Mouse (Mus musculus): ENCODE data around the gene Tprgl. TPM values are rescaled to one million over a fixed set of nuclear protein-coding genes. Genes with fewer than 3 reads are reported as not detected.

Gene Tprgl
- 249 and 268 TPM in 2 replicates for polyA plus RNA-seq (2015; fragmentation: Nextera tagmentation; extraction: Ambion mirVana)

GRCm38 (mm10) chr4:154160538-154161390 is at the start of gene Tprgl:
Tprgl (minus strand) TSS chr4:154160666.
- Histone ChIP-seq H3K36me3 (ENCODE audit: insufficient read depth, low read length) (peaks cover 25% of the 10 kb centered on the region), H3K4me1 (ENCODE audit: insufficient read depth, low read depth, low read length) (peaks cover 9% of the 10 kb centered on the region; the same call in 1 of the 2 replicates), H3K27ac (ENCODE audit: low read length) (peak within 1 kb of the TSS; percentile 92), H3K4me2 (replicated peaks; ENCODE audit: low read depth, low read length) (peak within 1 kb of the TSS; percentile 81), H3K4me3 (ENCODE audit: low read depth, low read length) (peak within 1 kb of the TSS; percentile 91), H3K9ac (replicated peaks; ENCODE audit: low read depth) (peak within 1 kb of the TSS; percentile 68), H3K9me3 (ENCODE audit: low read length) (no peaks in the 10 kb centered on the region), H3K27me3 (replicated peaks; ENCODE audit: insufficient read depth, low read length) (no peaks in the 10 kb centered on the region)
- ATAC-seq = peak; percentile 98
- peak; percentile 99 for DNase-seq (ENCODE audit: low spot score)
- TF ChIP-seq EP300 (IDR thresholded peaks at IDR 0.05) = peak; percentile 76
- peak; percentile 4; the same call in 1 of the 2 replicates for TF ChIP-seq CTCF (IDR thresholded peaks at IDR 0.05)
- under 1% methylated on average over 67 of the region's 75 CpGs for WGBS

GRCm38 (mm10) chr4:154209825-154210224 is 49.4 kb upstream of the Tprgl start:
- 17% methylated on average over 3 of the region's 3 CpGs for WGBS

GRCm38 (mm10) chr4:154209054-154209453 is 48.6 kb upstream of the Tprgl start:
- Histone ChIP-seq H3K9ac (replicated peaks; ENCODE audit: low read depth) (no peak overlapping the region), H3K4me3 (ENCODE audit: low read depth, low read length) (no peak overlapping the region), H3K36me3 (ENCODE audit: insufficient read depth, low read length) (no peaks in the 10 kb centered on the region), H3K27me3 (replicated peaks; ENCODE audit: insufficient read depth, low read length) (no peaks in the 10 kb centered on the region), H3K27ac (ENCODE audit: low read length) (no peak overlapping the region), H3K9me3 (ENCODE audit: low read length) (no peaks in the 10 kb centered on the region), H3K4me1 (ENCODE audit: insufficient read depth, low read depth, low read length) (no peaks in the 10 kb centered on the region), H3K4me2 (replicated peaks; ENCODE audit: low read depth, low read length) (no peak overlapping the region)
- WGBS = 56% methylated on average over 6 of the region's 6 CpGs
- TF ChIP-seq CTCF (IDR thresholded peaks at IDR 0.05) (no peak), EP300 (IDR thresholded peaks at IDR 0.05) (no peak)
- ATAC-seq (peak; percentile 35), DNase-seq (ENCODE audit: low spot score) (peak; percentile 52)

More at GRCm38 (mm10) chr4:154209825-154210224, 49.4 kb upstream of the Tprgl start:
- no peak overlapping the region for H3K4me3 ChIP-seq (ENCODE audit: low read depth, low read length)
- no peak overlapping the region for H3K9ac ChIP-seq (replicated peaks; ENCODE audit: low read depth)
- H3K9me3 ChIP-seq (ENCODE audit: low read length) = no peaks in the 10 kb centered on the region
- H3K27me3 ChIP-seq (replicated peaks; ENCODE audit: insufficient read depth, low read length) = no peaks in the 10 kb centered on the region
- H3K4me1 ChIP-seq (ENCODE audit: insufficient read depth, low read depth, low read length) = no peaks in the 10 kb centered on the region
- no peak overlapping the region for H3K27ac ChIP-seq (ENCODE audit: low read length)
- no peaks in the 10 kb centered on the region for H3K36me3 ChIP-seq (ENCODE audit: insufficient read depth, low read length)
- ATAC-seq = no peak
- H3K4me2 ChIP-seq (replicated peaks; ENCODE audit: low read depth, low read length) = no peak overlapping the region
- no peak for TF ChIP-seq CTCF (IDR thresholded peaks at IDR 0.05)
- TF ChIP-seq EP300 (IDR thresholded peaks at IDR 0.05) = no peak
- no peak for DNase-seq (ENCODE audit: low spot score)

- Histone ChIP-seq H3K9me3 (ENCODE audit: low read length) (no peaks in the 10 kb centered on the region), H3K4me2 (replicated peaks; ENCODE audit: low read depth, low read length) (no peak overlapping the region), H3K27me3 (replicated peaks; ENCODE audit: insufficient read depth, low read length) (no peaks in the 10 kb centered on the region), H3K4me3 (ENCODE audit: low read depth, low read length) (no peak overlapping the region), H3K27ac (ENCODE audit: low read length) (no peak overlapping the region), H3K9ac (replicated peaks; ENCODE audit: low read depth) (no peak overlapping the region), H3K36me3 (ENCODE audit: insufficient read depth, low read length) (no peaks in the 10 kb centered on the region), H3K4me1 (ENCODE audit: insufficient read depth, low read depth, low read length) (no peaks in the 10 kb centered on the region)
- TF ChIP-seq EP300 (IDR thresholded peaks at IDR 0.05) (no peak), CTCF (IDR thresholded peaks at IDR 0.05) (peak; percentile 98)
- DNase-seq (ENCODE audit: low spot score) (peak; percentile 83), ATAC-seq (no peak)
- WGBS = 18% methylated on average over 5 of the region's 5 CpGs
Measured at GRCm38 (mm10) chr4:154207261-154207660, 46.8 kb upstream of the Tprgl start.

- H3K27ac ChIP-seq (ENCODE audit: low read length) = no peak overlapping the region
- no peaks in the 10 kb centered on the region for H3K9me3 ChIP-seq (ENCODE audit: low read length)
- no peak overlapping the region for H3K4me3 ChIP-seq (ENCODE audit: low read depth, low read length)
- no peak overlapping the region for H3K9ac ChIP-seq (replicated peaks; ENCODE audit: low read depth)
- no peak overlapping the region for H3K4me2 ChIP-seq (replicated peaks; ENCODE audit: low read depth, low read length)
- DNase-seq (ENCODE audit: low spot score) = peak; percentile 76
- 32% methylated on average over 5 of the region's 5 CpGs for WGBS
- no peaks in the 10 kb centered on the region for H3K4me1 ChIP-seq (ENCODE audit: insufficient read depth, low read depth, low read length)
- ATAC-seq = peak; percentile 84
- H3K36me3 ChIP-seq (ENCODE audit: insufficient read depth, low read length) = no peaks in the 10 kb centered on the region
- H3K27me3 ChIP-seq (replicated peaks; ENCODE audit: insufficient read depth, low read length) = no peaks in the 10 kb centered on the region
- TF ChIP-seq EP300 (IDR thresholded peaks at IDR 0.05) = peak; percentile 90
- TF ChIP-seq CTCF (IDR thresholded peaks at IDR 0.05) = no peak
Measured at GRCm38 (mm10) chr4:154205392-154205791, 44.9 kb upstream of the Tprgl start.

GRCm38 (mm10) chr4:154204532-154204931 is 44.1 kb upstream of the Tprgl start:
- DNase-seq (ENCODE audit: low spot score) = no peak
- ATAC-seq = no peak

More at GRCm38 (mm10) chr4:154204532-154204931, 44.1 kb upstream of the Tprgl start:
- no peaks in the 10 kb centered on the region for H3K27me3 ChIP-seq (replicated peaks; ENCODE audit: insufficient read depth, low read length)
- no peak overlapping the region for H3K4me3 ChIP-seq (ENCODE audit: low read depth, low read length)
- no peak for TF ChIP-seq EP300 (IDR thresholded peaks at IDR 0.05)
- TF ChIP-seq CTCF (IDR thresholded peaks at IDR 0.05) = no peak
- H3K9ac ChIP-seq (replicated peaks; ENCODE audit: low read depth) = no peak overlapping the region
- H3K4me1 ChIP-seq (ENCODE audit: insufficient read depth, low read depth, low read length) = no peaks in the 10 kb centered on the region
- 73% methylated on average over 7 of the region's 7 CpGs for WGBS
- no peaks in the 10 kb centered on the region for H3K9me3 ChIP-seq (ENCODE audit: low read length)
- no peaks in the 10 kb centered on the region for H3K36me3 ChIP-seq (ENCODE audit: insufficient read depth, low read length)
- no peak overlapping the region for H3K4me2 ChIP-seq (replicated peaks; ENCODE audit: low read depth, low read length)
- no peak overlapping the region for H3K27ac ChIP-seq (ENCODE audit: low read length)

Measured in lung, postnatal 0 days (tissue).